Mouse (Mus musculus) embryonic facial prominence, embryonic 12.5 days (tissue): ENCODE results near the gene Ppat. TPM values are rescaled to one million over a fixed set of nuclear protein-coding genes. Genes with fewer than 3 reads are reported as not detected.

Experiments
- ATAC-seq: fragments of 200-750 bp; cut with Nextera tagmentation; 2 replicates; pipeline ENCODE4 v1.8.0; 2017; ENCODE audit not compliant: insufficient number of reproducible peaks, insufficient read depth, low FRiP score, low TSS enrichment
- H3K27ac ChIP-seq: fragments of 300-500 bp; sonication (generic); 2 replicates; pipeline ENCODE4 v1.5.1; 2016; ENCODE audit warnings: mild to moderate bottlenecking
- H3K27me3 ChIP-seq: fragments of 300-500 bp; sonication (generic); 2 replicates; pipeline ENCODE4 v1.6.1; 2016; ENCODE audit warnings: mild to moderate bottlenecking, moderate library complexity
- H3K36me3 ChIP-seq: fragments of 300-500 bp; sonication (generic); 2 replicates; pipeline ENCODE4 v1.6.1; 2016; ENCODE audit warnings: mild to moderate bottlenecking
- H3K4me1 ChIP-seq: fragments of 300-500 bp; sonication (generic); 2 replicates; pipeline ENCODE4 v1.6.1; 2016
- H3K4me2 ChIP-seq: fragments of 300-500 bp; sonication (generic); replicated peaks from 2 replicates; pipeline ENCODE4 v1.6.1; 2016; ENCODE audit warnings: mild to moderate bottlenecking, moderate library complexity
- H3K4me3 ChIP-seq: fragments of 300-500 bp; sonication (generic); 2 replicates; pipeline ENCODE4 v1.5.1; 2016; ENCODE audit warnings: mild to moderate bottlenecking
- H3K9ac ChIP-seq: fragments of 300-500 bp; sonication (generic); 2 replicates; pipeline ENCODE4 v1.6.1; 2016; ENCODE audit warnings: mild to moderate bottlenecking, moderate library complexity
- H3K9me3 ChIP-seq: fragments of 300-500 bp; sonication (generic); 2 replicates; pipeline ENCODE4 v1.6.1; 2016; ENCODE audit warnings: mild to moderate bottlenecking, moderate library complexity
- WGBS: fragments of 180-500 bp; shearing (Covaris S2); methylation state at CpG from one replicate; pipeline ENCODE4 v1.1.7; 2016; 5-methylcytosine and 5-hydroxymethylcytosine counted together
- polyA plus RNA-seq: library from polyadenylated mRNA; unstranded; fragments of >200 nt; fragmentation: Nextera tagmentation; extraction: Ambion mirVana; gene quantifications from 2 replicates; pipeline ENCODE4 v1.2.1, GENCODE M21; 2016

Ppat gene
- polyA plus RNA-seq, 1 experiment from 2014 or later = 29.9 TPM

- Histone ChIP-seq H3K27ac (no peak overlapping the region), H3K4me2 (peak overlapping the region; percentile 46), H3K4me3 (peak overlapping the region; percentile 31), H3K27me3 (no peaks in the 10 kb centered on the region), H3K4me1 (0 out of 2 replicates have a peak, but pooled peaks cover 3% of the 10 kb centered on the region), H3K36me3 (peaks cover 29% of the 10 kb centered on the region), H3K9me3 (no peaks in the 10 kb centered on the region), H3K9ac (no peak overlapping the region; the same call in 1 of the 2 replicates)
- WGBS = 20% methylated on average over 16 of the region's 16 CpGs
- peak; percentile 60; the same call in 1 of the 2 replicates for ATAC-seq
Observed at GRCm38 (mm10) chr5:76868693-76869286, 82.6 kb downstream of the Ppat start.

- WGBS = 69% methylated on average over 8 of the region's 8 CpGs
- Histone ChIP-seq H3K9me3 (no peaks in the 10 kb centered on the region), H3K4me3 (no peak overlapping the region), H3K4me1 (0 out of 2 replicates have a peak, but pooled peaks cover 3% of the 10 kb centered on the region), H3K27me3 (no peaks in the 10 kb centered on the region), H3K9ac (no peak overlapping the region), H3K27ac (no peak overlapping the region), H3K4me2 (no peak overlapping the region), H3K36me3 (peaks cover 22% of the 10 kb centered on the region)
- ATAC-seq = no peak; the same call in 1 of the 2 replicates
Observed at GRCm38 (mm10) chr5:76866819-76867218, 84.6 kb downstream of the Ppat start.

Other genes starting within 250 kb of the Ppat start
- 21.7 and 23.3 TPM in 2 replicates for gene Aasdh, start 46.1 kb downstream of the Ppat start, polyA plus RNA-seq
- 298 and 308 TPM in 2 replicates for gene Paics, start 271 bp downstream of the Ppat start, polyA plus RNA-seq
- 87.8 and 93.5 TPM in 2 replicates for gene Srp72, start 23.1 kb upstream of the Ppat start, polyA plus RNA-seq
- not detected in 2 replicates for gene Arl9, start 52.5 kb upstream of the Ppat start, polyA plus RNA-seq
- gene Thegl, start 64.4 kb upstream of the Ppat start, polyA plus RNA-seq = not detected in 2 replicates
- gene Hopx, start 163.5 kb upstream of the Ppat start, polyA plus RNA-seq = 0.26 and 0.27 TPM in 2 replicates